ENCODE assay signal across 22 mouse cellular contexts in genomic region chr14:121184351-121184750, GRCm38 (mm10).
DNase-seq lines count a peak whose midpoint lies in the region; ATAC-seq lines count a peak whose summit lies in the region.
"Had no signal": no experiment of that assay in that cellular context is flagged by ENCODE, and none has a peak within 500 bp of the region (broad histone marks: within the 10 kb centered on the region; RNA-seq: fewer than 3 reads in every experiment).

No protein-coding gene starts in this region.

- DNase-seq in forebrain, embryonic 10.5 days (ENCODE audit: extremely low spot score, low spot score), result no peak
- DNase-seq in limb, embryonic 10.5 days (ENCODE audit: low spot score), result no peak
- no peak for DNase-seq in thymus, postnatal 36 days
- DNase-seq: adrenal gland, adult 8-10 months; adrenal gland, postnatal 14 days; adrenal gland, postnatal 36 days; B cell, adult 2 months; cerebellum, adult 11-12 months; cerebellum, adult 9-10 months; cerebellum, postnatal 10 days; cerebellum, postnatal 25 days had no signal

- no peak for ATAC-seq in forebrain, embryonic 13.5 days
- no peak for ATAC-seq in limb, embryonic 15.5 days (ENCODE audit: insufficient number of reproducible peaks, low FRiP score, low TSS enrichment, low read depth)
- ATAC-seq: activated CD4-positive, CD25-positive, alpha-beta regulatory T cell, adult 4 months; CD4-positive, CD25-positive, alpha-beta regulatory T cell, adult 4 months; forebrain, embryonic 16.5 days had no signal

- no peak overlapping the region for H3K9ac ChIP-seq in forebrain, embryonic 13.5 days
- no peak overlapping the region for H3K9ac ChIP-seq in limb, embryonic 15.5 days
- H3K9ac ChIP-seq: embryonic facial prominence, embryonic 12.5 days had no signal

- WGBS in forebrain, embryonic 10.5 days, result 96% methylated on average over 8 of the region's 8 CpGs
- WGBS in forebrain, embryonic 13.5 days, result 95% methylated on average over 8 of the region's 8 CpGs
- WGBS in limb, embryonic 15.5 days, result 93% methylated on average over 8 of the region's 8 CpGs
- WGBS in limb, embryonic 10.5 days, result 98% methylated on average over 8 of the region's 8 CpGs

- H3K27ac ChIP-seq in forebrain, embryonic 10.5 days, result peak overlapping the region; percentile 48
- no peak overlapping the region for H3K27ac ChIP-seq in forebrain, embryonic 13.5 days
- 0 out of 2 replicates have a peak overlapping the region, but pooled peaks have one; percentile 38 for H3K27ac ChIP-seq in limb, embryonic 15.5 days
- H3K27ac ChIP-seq in limb, embryonic 10.5 days, result no peak overlapping the region
- H3K27ac ChIP-seq: embryonic facial prominence, embryonic 10.5 days; embryonic facial prominence, embryonic 12.5 days had no signal

- no peaks in the 10 kb centered on the region for H3K9me3 ChIP-seq in forebrain, embryonic 10.5 days
- no peaks in the 10 kb centered on the region for H3K9me3 ChIP-seq in forebrain, embryonic 13.5 days (replicated peaks)
- no peaks in the 10 kb centered on the region for H3K9me3 ChIP-seq in limb, embryonic 15.5 days
- H3K9me3 ChIP-seq in limb, embryonic 10.5 days (replicated peaks), result no peaks in the 10 kb centered on the region
- H3K9me3 ChIP-seq: embryonic facial prominence, embryonic 10.5 days; embryonic facial prominence, embryonic 12.5 days had no signal

- peaks cover 21% of the 10 kb centered on the region for H3K4me1 ChIP-seq in forebrain, embryonic 10.5 days
- H3K4me1 ChIP-seq in forebrain, embryonic 13.5 days, result peaks cover 13% of the 10 kb centered on the region
- peaks cover 30% of the 10 kb centered on the region for H3K4me1 ChIP-seq in limb, embryonic 15.5 days
- peaks cover 41% of the 10 kb centered on the region for H3K4me1 ChIP-seq in limb, embryonic 10.5 days
- H3K4me1 ChIP-seq: embryonic facial prominence, embryonic 12.5 days had no signal

- no peaks in the 10 kb centered on the region for H3K27me3 ChIP-seq in forebrain, embryonic 10.5 days (ENCODE audit: poor library complexity, severe bottlenecking)
- no peaks in the 10 kb centered on the region for H3K27me3 ChIP-seq in forebrain, embryonic 13.5 days
- no peaks in the 10 kb centered on the region for H3K27me3 ChIP-seq in limb, embryonic 15.5 days
- H3K27me3 ChIP-seq in limb, embryonic 10.5 days (ENCODE audit: low read depth, poor library complexity, severe bottlenecking), result no peaks in the 10 kb centered on the region
- H3K27me3 ChIP-seq: CH12.LX; embryonic facial prominence, embryonic 12.5 days; Patski had no signal

- no peak overlapping the region for H3K4me3 ChIP-seq in forebrain, embryonic 10.5 days
- H3K4me3 ChIP-seq in forebrain, embryonic 13.5 days, result no peak overlapping the region
- no peak overlapping the region for H3K4me3 ChIP-seq in limb, embryonic 15.5 days
- no peak overlapping the region for H3K4me3 ChIP-seq in limb, embryonic 10.5 days
- H3K4me3 ChIP-seq: embryonic facial prominence, embryonic 10.5 days; embryonic facial prominence, embryonic 12.5 days; erythroblast, embryonic 14.5 days had no signal

- H3K4me2 ChIP-seq in forebrain, embryonic 13.5 days, result no peak overlapping the region
- no peak overlapping the region for H3K4me2 ChIP-seq in limb, embryonic 15.5 days
- H3K4me2 ChIP-seq: embryonic facial prominence, embryonic 12.5 days had no signal

- peaks cover 18% of the 10 kb centered on the region for H3K36me3 ChIP-seq in forebrain, embryonic 10.5 days (replicated peaks)
- no peaks in the 10 kb centered on the region; the same call in 1 of the 2 replicates for H3K36me3 ChIP-seq in forebrain, embryonic 13.5 days (ENCODE audit: poor library complexity, severe bottlenecking)
- H3K36me3 ChIP-seq in limb, embryonic 15.5 days, result 0 out of 2 replicates have a peak, but pooled peaks cover 6% of the 10 kb centered on the region
- peaks cover 31% of the 10 kb centered on the region for H3K36me3 ChIP-seq in limb, embryonic 10.5 days
- H3K36me3 ChIP-seq: G1E had no signal

Comparison
In these comparisons a context has a peak if more than half of its experiments do, and no peak if none do; other contexts are left out.
1. H3K27ac ChIP-seq: peak in forebrain, embryonic 10.5 days (single experiment) and limb, embryonic 15.5 days (single experiment); none in forebrain, embryonic 13.5 days (single experiment) and limb, embryonic 10.5 days (single experiment).